Mouse (Mus musculus): ENCODE measurements at regions not wholly inside any gene's neighbourhood (a gene's known extent, or its start where the extent isn't known, plus 50 kb on each side); places are given as distances from the start of the nearest gene placed in this dataset.

- no peak for DNase-seq (ENCODE audit: low spot score)
These were observed 235.1 kb upstream of the Mpped2 start for GRCm38 (mm10) chr2:106458003-106458402.

- no peak for DNase-seq (ENCODE audit: low spot score)
These were observed 232.0 kb upstream of the Mpped2 start for GRCm38 (mm10) chr2:106461021-106461420.

GRCm38 (mm10) chr2:106461490-106461889 lies 231.6 kb upstream of the Mpped2 start:
- DNase-seq (ENCODE audit: low spot score) = no peak

- DNase-seq (ENCODE audit: low spot score) = no peak
These were observed 231.0 kb upstream of the Mpped2 start for GRCm38 (mm10) chr2:106461973-106462637.

GRCm38 (mm10) chr2:106465055-106465454 lies 228.0 kb upstream of the Mpped2 start:
- no peak for DNase-seq (ENCODE audit: low spot score)

- DNase-seq (ENCODE audit: low spot score) = no peak
These were observed 227.2 kb upstream of the Mpped2 start for GRCm38 (mm10) chr2:106465831-106466230.

GRCm38 (mm10) chr2:106469196-106469595 lies 223.9 kb upstream of the Mpped2 start:
- DNase-seq (ENCODE audit: low spot score) = no peak

- no peak for DNase-seq (ENCODE audit: low spot score)
These were observed 219.6 kb upstream of the Mpped2 start for GRCm38 (mm10) chr2:106473458-106473857.

- no peak for DNase-seq (ENCODE audit: low spot score)
These were observed 215.1 kb upstream of the Mpped2 start for GRCm38 (mm10) chr2:106477991-106478390.

- no peak for DNase-seq (ENCODE audit: low spot score)
These were observed 205.6 kb upstream of the Mpped2 start for GRCm38 (mm10) chr2:106487335-106488082.

GRCm38 (mm10) chr2:106498735-106499134 lies 194.3 kb upstream of the Mpped2 start:
- no peak for DNase-seq (ENCODE audit: low spot score)

GRCm38 (mm10) chr2:106499227-106499928 lies 193.7 kb upstream of the Mpped2 start:
- no peak for DNase-seq (ENCODE audit: low spot score)

- DNase-seq (ENCODE audit: low spot score) = no peak
These were observed 188.1 kb upstream of the Mpped2 start for GRCm38 (mm10) chr2:106504933-106505420.

- DNase-seq (ENCODE audit: low spot score) = no peak
These were observed 181.2 kb upstream of the Mpped2 start for GRCm38 (mm10) chr2:106511889-106512288.

- DNase-seq (ENCODE audit: low spot score) = no peak
These were observed 180.6 kb upstream of the Mpped2 start for GRCm38 (mm10) chr2:106512338-106513024.

- DNase-seq (ENCODE audit: low spot score) = no peak
These were observed 180.1 kb upstream of the Mpped2 start for GRCm38 (mm10) chr2:106513025-106513386.

GRCm38 (mm10) chr2:106517224-106517623 lies 175.8 kb upstream of the Mpped2 start:
- no peak for DNase-seq (ENCODE audit: low spot score)

GRCm38 (mm10) chr2:106522961-106523360 lies 170.1 kb upstream of the Mpped2 start:
- no peak for DNase-seq (ENCODE audit: low spot score)

GRCm38 (mm10) chr2:106527008-106527407 lies 166.1 kb upstream of the Mpped2 start:
- DNase-seq (ENCODE audit: low spot score) = no peak

- DNase-seq (ENCODE audit: low spot score) = no peak
These were observed 163.8 kb upstream of the Mpped2 start for GRCm38 (mm10) chr2:106529247-106529646.

GRCm38 (mm10) chr2:106529746-106530145 lies 163.3 kb upstream of the Mpped2 start:
- no peak for DNase-seq (ENCODE audit: low spot score)

GRCm38 (mm10) chr2:106538329-106538728 lies 154.7 kb upstream of the Mpped2 start:
- DNase-seq (ENCODE audit: low spot score) = no peak

All from c-Kit-positive CD71-positive TER-119-positive erythroid progenitor cells, embryonic 14.5 days (primary cell).